Mouse (Mus musculus) heart, adult 11 months (tissue): ENCODE data around the gene Abca3.

ENCODE experiments used
- DNase-seq: peaks from one replicate; pipeline ENCODE4 v3.0.0; 2022

Gene Abca3

GRCm38 (mm10) chr17:24442632-24443155 is 90.9 kb downstream of the Abca3 start, which contains the start of gene Dnase1l2:
Gene Dnase1l2 (minus strand): TSS chr17:24443105.
- peak; percentile 86 for DNase-seq

GRCm38 (mm10) chr17:24443409-24443808 is 91.7 kb downstream of the Abca3 start:
- DNase-seq = no peak

GRCm38 (mm10) chr17:24446590-24446989 is 94.8 kb downstream of the Abca3 start:
- peak; percentile 96 for DNase-seq

DNA sequence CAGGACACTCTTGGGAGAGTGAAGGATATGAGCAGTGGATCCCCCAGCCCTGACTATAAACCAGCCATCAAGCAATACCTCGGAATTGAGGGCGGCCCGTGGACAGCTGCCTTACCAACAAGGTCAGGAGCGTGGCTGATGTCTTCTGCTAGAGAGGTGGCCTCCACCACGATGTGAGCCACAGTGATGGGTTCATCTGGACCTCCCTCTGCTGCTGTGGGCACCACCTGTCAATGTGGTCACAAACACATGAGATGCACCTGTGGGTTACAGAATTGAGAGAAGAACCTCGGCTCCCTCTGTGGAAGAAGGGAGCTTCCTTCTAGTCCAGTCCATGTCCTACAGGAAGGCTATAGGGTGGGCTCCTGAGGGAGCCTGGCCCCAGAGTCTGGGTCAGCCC is 97.8 kb downstream of the Abca3 start:
- DNase-seq = no peak

DNA sequence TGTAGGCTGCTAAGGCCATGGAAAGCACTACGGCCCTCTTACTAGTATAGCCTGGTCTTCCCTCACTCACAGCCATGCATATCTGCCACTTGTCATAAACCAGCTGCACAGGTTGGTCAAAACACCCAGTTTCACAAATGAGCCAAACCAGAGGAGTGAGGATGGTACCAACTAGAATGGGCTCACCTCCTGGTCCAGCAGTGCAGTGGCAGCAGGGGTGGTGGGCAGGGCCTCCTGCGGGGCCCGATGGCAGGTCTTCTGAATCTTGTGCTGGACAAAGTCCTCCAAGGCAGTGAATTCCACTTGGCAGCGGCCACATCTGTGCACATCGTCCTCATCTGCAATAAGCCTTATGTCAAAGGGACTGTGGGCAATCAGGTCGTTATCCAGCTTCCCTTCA is 99.5 kb downstream of the Abca3 start:
- DNase-seq = peak; percentile 90

- no peak for DNase-seq
These were observed 101.6 kb downstream of the Abca3 start for GRCm38 (mm10) chr17:24453372-24453771.

- no peak for DNase-seq
These were observed 102.5 kb downstream of the Abca3 start for GRCm38 (mm10) chr17:24454218-24454755.

- peak; percentile 100 for DNase-seq
These were observed 103.2 kb downstream of the Abca3 start for GRCm38 (mm10) chr17:24454756-24455522.

DNA sequence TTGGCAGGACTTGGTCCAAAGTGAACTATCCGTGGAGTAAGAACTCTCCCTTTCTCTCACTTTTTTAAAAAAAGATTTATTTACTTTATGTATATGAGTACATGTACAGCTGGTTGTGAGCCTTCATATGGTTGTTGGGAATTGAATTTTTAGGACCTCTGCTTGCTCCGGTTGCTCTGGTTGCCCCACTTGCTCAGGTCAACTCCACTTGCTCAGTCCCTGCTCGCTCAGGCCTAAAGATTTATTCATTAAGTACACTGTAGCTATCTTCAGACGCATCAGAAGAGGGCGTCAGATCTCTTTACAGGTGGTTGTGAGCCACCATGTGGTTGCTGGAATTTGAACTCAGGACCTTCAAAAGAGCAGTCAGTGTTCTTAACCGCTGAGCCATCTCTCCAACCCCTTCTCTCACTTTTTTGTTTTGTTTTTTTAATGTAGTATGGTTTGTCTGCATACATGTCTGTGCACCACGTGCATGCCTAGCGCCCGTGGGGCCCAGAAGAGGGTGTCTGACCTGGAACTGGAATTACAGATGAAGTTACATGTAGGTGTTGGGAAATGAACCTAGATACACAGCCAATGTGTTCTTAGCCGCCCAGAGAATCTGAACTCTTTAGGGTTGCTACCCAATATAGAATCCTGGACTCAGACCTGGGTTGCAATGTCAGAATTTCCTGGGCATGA is 103.9 kb downstream of the Abca3 start:
- DNase-seq = peak; percentile 92
